Mouse (Mus musculus) hindbrain, embryonic 10.5 days (tissue): ENCODE measurements around the gene Sorbs2. TPM values are rescaled to one million over a fixed set of nuclear protein-coding genes. Genes with fewer than 3 reads are reported as not detected.

Source experiments
- DNase-seq: peaks from one replicate; pipeline ENCODE4 v3.0.0-alpha.2; 2017; ENCODE audit warnings: low spot score
- H3K27ac ChIP-seq: fragments of 300-500 bp; sonication (generic); 2 replicates; pipeline ENCODE4 v1.5.1; 2016; ENCODE audit warnings: mild to moderate bottlenecking, moderate library complexity
- H3K27me3 ChIP-seq: fragments of 300-500 bp; sonication (generic); 2 replicates; pipeline ENCODE4 v1.6.1; 2016; ENCODE audit warnings: mild to moderate bottlenecking; ENCODE audit not compliant: poor library complexity, insufficient read depth, severe bottlenecking
- H3K36me3 ChIP-seq: fragments of 300-500 bp; sonication (generic); 2 replicates; pipeline ENCODE4 v1.6.1; 2016; ENCODE audit warnings: mild to moderate bottlenecking, moderate library complexity
- H3K4me1 ChIP-seq: fragments of 300-500 bp; sonication (generic); replicated peaks from 2 replicates; pipeline ENCODE4 v1.6.1; 2016; ENCODE audit warnings: mild to moderate bottlenecking
- H3K4me3 ChIP-seq: fragments of 300-500 bp; sonication (generic); 2 replicates; pipeline ENCODE4 v1.5.1; 2016; ENCODE audit warnings: mild to moderate bottlenecking, moderate library complexity
- H3K9me3 ChIP-seq: fragments of 300-500 bp; sonication (generic); 2 replicates; pipeline ENCODE4 v1.6.1; 2016; ENCODE audit warnings: mild to moderate bottlenecking, moderate library complexity
- WGBS: fragments of 180-500 bp; shearing (Covaris S2); methylation state at CpG from one replicate; pipeline ENCODE4 v1.1.7; 2016; 5-methylcytosine and 5-hydroxymethylcytosine counted together
- polyA plus RNA-seq: library from polyadenylated mRNA; unstranded; fragments of >200 nt; fragmentation: Nextera tagmentation; extraction: Ambion mirVana; gene quantifications from 2 replicates; pipeline ENCODE4 v1.2.1, GENCODE M21; 2016

The Sorbs2 gene
- polyA plus RNA-seq, 1 experiment from 2014 or later, result 36.9 TPM

DNA sequence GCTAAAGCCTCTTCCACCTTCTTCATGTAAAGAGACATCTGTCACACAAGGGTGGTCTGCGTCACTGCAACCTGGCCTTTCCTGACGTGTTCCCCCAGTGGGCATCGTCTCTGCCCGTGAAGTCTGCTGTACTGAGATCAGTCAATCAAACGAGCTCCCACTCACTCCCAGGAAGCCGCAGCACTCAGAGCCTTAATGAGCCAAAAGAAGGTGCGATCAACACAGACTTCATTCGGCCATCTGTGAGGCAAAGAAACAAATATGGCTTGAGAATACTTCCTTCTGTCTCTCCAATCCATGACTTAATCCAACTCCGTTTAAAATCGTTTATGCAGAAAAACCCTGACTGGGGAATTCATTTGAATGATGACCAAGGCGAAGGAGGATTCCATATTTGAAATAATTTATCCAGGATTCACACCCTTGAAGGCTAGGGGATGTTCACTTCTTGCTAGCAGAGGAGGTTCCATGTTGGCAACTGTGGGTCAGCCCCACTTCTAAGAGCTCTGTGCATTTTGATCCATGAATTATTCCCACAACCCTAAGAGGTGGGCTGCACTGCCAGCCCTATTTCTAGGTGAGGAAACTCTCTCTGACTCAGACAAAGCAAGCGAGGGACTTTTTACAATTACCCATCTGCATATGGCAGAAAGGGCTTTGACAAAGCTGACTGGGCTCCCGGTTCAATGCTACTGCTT, 207.9 kb downstream of the Sorbs2 start:
- 82% methylated on average over 13 of the region's 13 CpGs for WGBS
- H3K27ac ChIP-seq, result no peak overlapping the region

DNA sequence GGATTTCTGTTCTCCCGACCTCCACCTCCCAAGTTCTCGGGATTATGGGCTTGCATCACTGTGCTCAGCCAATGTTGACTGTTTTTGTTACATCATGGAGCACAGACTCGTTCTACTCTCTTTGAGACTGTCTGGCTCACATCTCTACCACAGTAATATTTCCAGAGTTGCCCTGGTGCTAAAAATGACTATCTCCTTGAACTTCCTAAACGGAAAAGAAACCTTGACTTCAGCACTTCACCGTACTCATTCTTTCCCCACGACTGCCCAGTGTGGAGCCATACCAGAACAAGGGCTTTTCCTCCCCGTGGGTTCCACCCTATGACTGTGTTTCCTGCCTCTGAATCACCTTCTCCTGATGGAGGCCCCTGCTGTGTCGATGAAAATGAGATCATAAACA, 212.2 kb downstream of the Sorbs2 start:
- WGBS, result 73% methylated on average over 8 of the region's 8 CpGs
- Histone ChIP-seq H3K4me1 (0 out of 2 replicates have a peak, but pooled peaks cover 6% of the 10 kb centered on the region), H3K36me3 (no peaks in the 10 kb centered on the region), H3K4me3 (no peak overlapping the region), H3K27ac (no peak overlapping the region), H3K27me3 (no peaks in the 10 kb centered on the region), H3K9me3 (no peaks in the 10 kb centered on the region)
- DNase-seq, result no peak

More for the DNA sequence above, 207.9 kb downstream of the Sorbs2 start:
- H3K4me1 ChIP-seq, result 0 out of 2 replicates have a peak, but pooled peaks cover 8% of the 10 kb centered on the region
- no peak for DNase-seq
- H3K36me3 ChIP-seq, result no peaks in the 10 kb centered on the region
- H3K27me3 ChIP-seq, result no peaks in the 10 kb centered on the region
- no peaks in the 10 kb centered on the region for H3K9me3 ChIP-seq
- no peak overlapping the region for H3K4me3 ChIP-seq

DNA sequence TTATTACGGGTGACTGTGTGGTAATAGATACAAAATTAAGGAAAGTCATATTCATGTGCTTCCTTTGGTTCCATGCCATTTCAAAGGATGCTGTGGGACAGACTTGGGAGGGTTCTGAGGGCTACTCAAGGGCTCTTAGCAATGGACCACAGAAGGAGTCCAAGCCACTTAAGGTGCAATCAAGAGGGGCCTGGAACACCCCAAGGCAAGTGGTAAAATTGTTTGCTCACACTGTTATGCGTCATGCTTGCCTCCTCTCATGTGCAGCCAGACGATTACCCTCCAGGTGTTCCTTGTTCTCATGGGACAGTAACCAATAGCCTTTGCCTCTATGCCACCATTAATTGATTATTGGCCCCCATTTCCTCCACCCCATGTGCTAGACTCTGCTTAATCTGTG, 216.6 kb downstream of the Sorbs2 start:
- Histone ChIP-seq H3K27me3 (no peaks in the 10 kb centered on the region), H3K27ac (no peak overlapping the region), H3K4me1 (no peaks in the 10 kb centered on the region), H3K36me3 (no peaks in the 10 kb centered on the region), H3K9me3 (no peaks in the 10 kb centered on the region), H3K4me3 (no peak overlapping the region)
- 91% methylated on average over 3 of the region's 3 CpGs for WGBS
- no peak for DNase-seq

DNA sequence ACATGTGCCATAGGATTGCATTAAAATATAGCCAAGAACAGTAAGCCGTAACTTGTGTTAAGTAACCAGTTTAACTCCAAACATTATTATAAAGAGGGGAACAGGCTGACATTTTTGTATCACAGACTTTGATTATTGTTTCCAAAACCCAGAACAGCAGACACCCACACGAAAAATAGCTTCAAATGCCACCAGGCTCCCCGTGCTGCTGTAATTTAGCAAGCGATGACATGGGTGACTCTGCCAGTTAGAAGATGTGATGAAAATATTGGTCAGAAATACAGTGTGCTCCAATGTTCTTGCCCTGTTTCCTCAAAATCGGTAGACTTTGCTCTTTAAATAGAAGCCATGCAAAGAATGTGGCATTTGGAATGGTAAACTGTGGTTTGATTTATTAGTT, 217.7 kb downstream of the Sorbs2 start:
- no peak for DNase-seq
- Histone ChIP-seq H3K4me3 (no peak overlapping the region), H3K36me3 (no peaks in the 10 kb centered on the region), H3K4me1 (no peaks in the 10 kb centered on the region), H3K9me3 (no peaks in the 10 kb centered on the region), H3K27me3 (no peaks in the 10 kb centered on the region), H3K27ac (no peak overlapping the region)
- WGBS, result 88% methylated on average over 5 of the region's 5 CpGs

DNA sequence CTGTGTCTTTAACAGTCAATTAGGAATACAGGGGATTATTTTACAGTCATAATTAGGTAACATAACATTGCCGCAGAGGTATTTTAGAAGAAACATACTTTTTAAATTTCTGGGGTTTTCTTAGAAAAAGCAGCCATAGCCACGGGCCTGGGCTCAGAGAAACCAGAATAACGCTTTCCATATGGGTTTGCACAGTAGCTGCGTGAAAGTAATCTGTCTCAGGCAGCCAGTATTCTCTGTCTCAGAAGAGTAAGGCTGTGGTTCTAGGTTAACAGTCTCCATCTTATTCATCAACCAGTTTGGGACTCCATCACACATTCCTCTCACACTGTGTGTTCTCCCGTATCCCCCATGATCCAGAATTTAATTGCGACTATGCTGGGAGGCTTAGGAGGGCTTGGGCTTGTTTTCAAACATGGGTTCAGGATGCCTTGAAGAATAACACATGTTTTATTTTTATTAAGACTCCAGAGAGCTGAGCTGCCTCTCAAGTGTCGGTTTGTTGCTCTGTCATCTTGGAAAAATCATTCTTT, 222.3 kb downstream of the Sorbs2 start:
- WGBS, result 75% methylated on average over 7 of the region's 7 CpGs
- H3K27me3 ChIP-seq, result no peaks in the 10 kb centered on the region
- DNase-seq, result no peak
- H3K36me3 ChIP-seq, result no peaks in the 10 kb centered on the region
- no peaks in the 10 kb centered on the region for H3K4me1 ChIP-seq
- no peak overlapping the region for H3K27ac ChIP-seq
- no peak overlapping the region for H3K4me3 ChIP-seq
- H3K9me3 ChIP-seq, result no peaks in the 10 kb centered on the region

DNA sequence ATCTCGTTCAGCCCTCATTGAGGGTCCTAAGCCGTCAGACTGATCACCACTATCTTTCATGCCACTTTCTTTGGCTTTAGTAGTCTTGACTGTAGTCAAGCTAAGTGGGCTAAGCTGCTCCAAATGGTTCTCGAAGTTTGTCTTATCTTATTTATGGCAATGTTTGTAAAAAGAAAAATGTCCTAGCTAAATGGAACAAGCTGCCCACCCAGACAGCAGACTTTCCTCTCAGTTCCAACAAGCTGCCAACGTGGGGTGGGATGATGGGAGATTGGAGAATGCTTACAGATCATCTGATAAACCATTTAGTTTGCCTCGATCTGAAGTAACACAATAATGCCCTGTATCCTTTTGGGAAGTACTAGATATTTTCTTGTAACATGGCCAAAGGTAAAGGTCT, 223.2 kb downstream of the Sorbs2 start:
- H3K4me1 ChIP-seq, result no peaks in the 10 kb centered on the region
- no peak overlapping the region for H3K4me3 ChIP-seq
- H3K27ac ChIP-seq, result no peak overlapping the region
- no peaks in the 10 kb centered on the region for H3K27me3 ChIP-seq
- DNase-seq, result no peak
- 83% methylated on average over 5 of the region's 5 CpGs for WGBS
- H3K36me3 ChIP-seq, result no peaks in the 10 kb centered on the region
- H3K9me3 ChIP-seq, result no peaks in the 10 kb centered on the region

DNA sequence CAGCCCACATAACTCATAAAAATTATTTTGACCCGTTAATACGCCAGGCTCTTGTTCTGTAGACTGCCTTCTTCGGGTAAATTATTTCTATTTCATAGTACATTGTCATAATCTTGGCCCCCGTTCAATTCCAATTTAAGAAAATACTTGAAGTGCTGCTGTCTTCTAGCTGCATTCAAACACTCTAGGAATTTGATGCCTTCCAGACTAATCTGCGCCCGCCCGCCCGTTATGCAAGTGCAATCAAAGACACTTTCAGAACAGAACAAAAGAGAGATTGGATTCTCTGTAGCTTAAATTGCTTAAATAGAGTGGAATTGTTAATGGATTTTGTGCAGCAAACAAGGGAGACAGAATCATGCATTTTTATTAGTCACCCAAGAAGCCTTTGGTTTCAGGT, 226.5 kb downstream of the Sorbs2 start:
- no peak overlapping the region for H3K27ac ChIP-seq
- H3K9me3 ChIP-seq, result no peaks in the 10 kb centered on the region
- H3K4me3 ChIP-seq, result no peak overlapping the region
- H3K27me3 ChIP-seq, result no peaks in the 10 kb centered on the region
- DNase-seq, result no peak
- H3K36me3 ChIP-seq, result no peaks in the 10 kb centered on the region
- no peaks in the 10 kb centered on the region for H3K4me1 ChIP-seq
- WGBS, result 85% methylated on average over 8 of the region's 8 CpGs

DNA sequence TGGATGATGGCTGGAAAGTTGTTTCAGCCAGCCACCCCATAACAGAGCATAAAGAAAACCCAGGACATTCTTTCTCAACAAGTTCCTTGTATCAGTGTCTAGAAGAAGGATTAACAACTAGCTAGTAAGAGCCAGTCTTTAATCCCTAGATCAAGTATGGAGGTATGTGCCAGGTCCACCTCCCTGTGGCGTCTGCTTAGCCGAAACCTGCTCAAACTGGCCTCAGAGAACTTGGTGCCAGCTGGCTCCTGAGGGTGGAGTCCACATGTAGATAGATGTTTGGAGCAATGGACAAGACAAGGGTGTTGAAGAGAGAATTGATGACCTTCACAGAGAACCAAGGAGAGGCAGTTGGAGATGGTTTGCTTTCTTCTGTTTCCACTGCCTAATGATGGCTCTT, 229.7 kb downstream of the Sorbs2 start:
- Histone ChIP-seq H3K36me3 (no peaks in the 10 kb centered on the region), H3K9me3 (no peaks in the 10 kb centered on the region), H3K4me1 (no peaks in the 10 kb centered on the region), H3K4me3 (no peak overlapping the region), H3K27me3 (no peaks in the 10 kb centered on the region), H3K27ac (no peak overlapping the region)
- DNase-seq, result no peak
- 92% methylated on average over 2 of the region's 2 CpGs for WGBS

DNA sequence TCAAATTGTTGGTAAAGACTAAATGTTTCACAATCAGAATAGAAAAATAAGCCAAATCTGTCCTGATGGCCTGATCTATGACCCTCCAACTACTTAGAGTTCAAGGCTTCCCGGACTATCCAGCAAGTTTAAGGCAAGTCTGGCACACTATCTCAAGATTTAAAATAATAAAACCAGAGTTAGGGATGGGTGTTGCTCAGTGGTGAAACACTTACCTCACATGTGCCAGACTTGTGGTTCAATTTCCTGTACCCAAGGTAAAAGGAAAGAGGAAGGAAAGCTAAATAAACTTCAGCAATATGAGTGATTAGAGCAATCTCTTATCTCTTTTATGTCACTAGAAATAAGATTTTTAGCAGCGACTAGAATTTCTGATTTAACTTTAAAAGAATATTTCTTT, 235.7 kb downstream of the Sorbs2 start:
- no peak overlapping the region for H3K4me3 ChIP-seq
- H3K27me3 ChIP-seq, result no peaks in the 10 kb centered on the region
- H3K9me3 ChIP-seq, result no peaks in the 10 kb centered on the region
- H3K4me1 ChIP-seq, result no peaks in the 10 kb centered on the region
- 89% methylated on average over 2 of the region's 2 CpGs for WGBS
- no peak overlapping the region for H3K27ac ChIP-seq
- no peaks in the 10 kb centered on the region for H3K36me3 ChIP-seq
- DNase-seq, result no peak

DNA sequence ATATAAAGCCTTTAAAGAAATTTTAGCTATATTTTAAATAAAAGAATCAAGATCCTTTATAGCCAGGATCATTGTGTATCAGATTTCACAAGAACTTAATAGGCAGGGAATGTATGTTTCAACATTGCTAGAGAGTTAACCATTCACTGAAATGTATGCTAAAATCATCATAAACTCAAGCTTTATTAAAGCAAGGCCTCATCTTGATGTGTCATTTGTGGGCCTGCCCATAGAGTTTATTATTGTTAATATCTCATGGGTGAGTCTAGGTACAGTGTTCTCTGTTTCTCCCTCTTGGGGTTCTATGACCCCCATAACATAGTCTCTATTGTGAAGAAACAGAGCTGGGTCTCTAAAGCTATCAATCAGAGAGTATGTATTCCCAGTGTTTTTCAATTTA, 236.2 kb downstream of the Sorbs2 start:
- Histone ChIP-seq H3K36me3 (no peaks in the 10 kb centered on the region), H3K4me1 (no peaks in the 10 kb centered on the region), H3K9me3 (no peaks in the 10 kb centered on the region), H3K27ac (no peak overlapping the region), H3K27me3 (no peaks in the 10 kb centered on the region), H3K4me3 (no peak overlapping the region)
- no peak for DNase-seq

DNA sequence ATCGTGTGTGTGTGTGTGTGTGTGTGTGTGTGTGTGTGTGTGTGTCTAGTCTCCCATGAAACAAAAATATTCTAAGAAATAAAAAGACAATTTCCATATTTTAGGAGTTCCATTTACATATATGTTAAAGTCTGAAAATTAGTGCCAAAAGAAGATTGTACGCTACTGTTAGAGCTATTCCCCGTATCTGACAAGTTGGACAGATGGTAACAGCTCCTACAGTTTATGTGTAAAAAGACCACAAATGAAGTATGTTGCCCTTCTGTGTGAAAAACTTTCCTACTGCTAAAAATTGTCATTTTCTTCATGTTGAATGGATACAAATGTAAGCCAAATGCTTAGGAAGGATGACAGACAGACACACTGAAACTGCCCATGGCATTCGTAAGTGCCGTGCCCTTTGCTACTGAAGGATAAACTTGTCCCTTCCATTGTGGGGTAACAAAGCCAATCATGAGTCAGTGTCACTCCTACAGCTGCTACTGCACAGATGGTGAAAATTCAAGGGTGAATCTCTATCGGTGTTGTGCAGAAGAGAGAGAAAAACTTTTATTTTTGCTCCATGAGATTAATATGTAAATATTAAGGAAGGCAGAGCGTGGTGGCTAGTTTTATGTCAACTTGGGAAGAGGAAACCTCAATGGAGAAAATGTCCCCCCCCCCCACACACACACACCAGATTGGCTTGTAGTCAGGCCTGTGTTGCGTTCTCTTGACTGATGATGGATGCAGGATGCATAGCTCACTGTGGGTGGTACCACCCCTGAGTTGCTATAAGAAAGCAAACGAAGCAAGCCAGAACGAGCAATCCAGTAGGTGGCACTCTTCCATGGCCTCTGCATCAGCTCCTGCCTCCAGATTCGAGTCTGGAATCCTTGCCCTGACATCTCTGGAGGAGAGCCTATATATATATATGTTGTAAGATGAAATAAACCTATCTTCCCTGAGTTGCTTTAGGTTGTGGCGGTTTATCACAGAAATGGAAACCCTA, 244.2 kb downstream of the Sorbs2 start:
- 69% methylated on average over 12 of the region's 12 CpGs for WGBS
- Histone ChIP-seq H3K27ac (no peak overlapping the region), H3K27me3 (no peaks in the 10 kb centered on the region), H3K36me3 (0 out of 2 replicates have a peak, but pooled peaks cover 2% of the 10 kb centered on the region), H3K9me3 (no peaks in the 10 kb centered on the region), H3K4me1 (0 out of 2 replicates have a peak, but pooled peaks cover 2% of the 10 kb centered on the region), H3K4me3 (no peak overlapping the region)
- no peak for DNase-seq

DNA sequence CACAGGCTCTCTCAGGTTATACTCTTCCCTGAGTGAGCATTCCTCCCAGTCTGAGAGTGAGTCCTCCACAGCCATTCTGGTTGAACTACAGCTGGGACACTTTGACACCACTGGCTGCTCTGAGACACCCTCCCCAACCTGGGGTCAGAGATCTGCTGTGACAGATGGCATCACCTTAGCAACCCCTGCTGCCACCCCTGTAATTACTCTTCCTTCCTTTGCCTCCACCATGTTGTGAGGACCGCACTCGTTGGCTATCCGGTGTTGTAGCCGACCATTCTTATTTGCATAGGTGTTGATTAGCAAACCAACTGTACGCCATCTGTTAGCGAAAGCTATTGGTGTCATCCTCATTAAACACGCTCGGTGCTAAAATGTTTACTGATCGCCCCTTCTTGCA, 247.9 kb downstream of the Sorbs2 start:
- WGBS, result 92% methylated on average over 9 of the region's 9 CpGs
- no peak overlapping the region for H3K27ac ChIP-seq
- peaks cover 6% of the 10 kb centered on the region; the same call in 1 of the 2 replicates for H3K36me3 ChIP-seq
- H3K27me3 ChIP-seq, result no peaks in the 10 kb centered on the region
- no peak for DNase-seq
- H3K4me3 ChIP-seq, result no peak overlapping the region
- 0 out of 2 replicates have a peak, but pooled peaks cover 2% of the 10 kb centered on the region for H3K4me1 ChIP-seq
- no peaks in the 10 kb centered on the region for H3K9me3 ChIP-seq

DNA sequence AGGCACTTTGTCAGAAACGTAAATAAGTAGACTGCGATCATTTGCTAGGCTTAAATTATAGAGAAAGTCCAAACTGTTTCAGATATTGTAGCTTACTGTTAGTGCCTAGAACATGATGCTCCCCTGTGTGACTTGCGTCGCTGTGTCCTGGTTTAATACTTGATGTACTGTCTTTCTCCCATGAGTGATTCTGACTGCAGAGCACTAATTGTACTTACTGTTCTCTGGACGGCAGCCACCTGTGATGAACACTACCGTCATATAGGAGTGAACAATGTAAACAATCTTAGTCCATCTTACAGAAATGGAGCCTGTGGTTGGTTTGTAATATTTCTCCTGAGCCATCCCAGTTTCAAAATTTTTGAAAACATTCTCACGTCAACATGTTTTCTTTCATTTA, 248.4 kb downstream of the Sorbs2 start:
- H3K27me3 ChIP-seq, result no peaks in the 10 kb centered on the region
- 0 out of 2 replicates have a peak, but pooled peaks cover 2% of the 10 kb centered on the region for H3K4me1 ChIP-seq
- peaks cover 6% of the 10 kb centered on the region; the same call in 1 of the 2 replicates for H3K36me3 ChIP-seq
- H3K9me3 ChIP-seq, result no peaks in the 10 kb centered on the region
- 93% methylated on average over 7 of the region's 7 CpGs for WGBS
- no peak overlapping the region for H3K4me3 ChIP-seq
- no peak for DNase-seq
- no peak overlapping the region for H3K27ac ChIP-seq
